Mouse (Mus musculus) hindbrain, embryonic 10.5 days (tissue): ENCODE measurements around the gene Snrnp48. TPM values are rescaled to one million over a fixed set of nuclear protein-coding genes. Genes with fewer than 3 reads are reported as not detected.

Source experiments
- polyA plus RNA-seq: library from polyadenylated mRNA; unstranded; fragments of >200 nt; fragmentation: Nextera tagmentation; extraction: Ambion mirVana; gene quantifications from 2 replicates; pipeline ENCODE4 v1.2.1, GENCODE M21; 2016

Gene Snrnp48
- polyA plus RNA-seq, 1 experiment from 2014 or later, result 25.2 TPM

Other genes starting within 250 kb of the Snrnp48 start
- gene Ssr1, start 210.7 kb upstream of the Snrnp48 start, polyA plus RNA-seq, result 83.6 and 103 TPM in 2 replicates
- 46.7 and 50.7 TPM in 2 replicates for gene Riok1, start 167.9 kb upstream of the Snrnp48 start, polyA plus RNA-seq
- 0.71 and 0.75 TPM in 2 replicates for gene Cage1, start 167.9 kb upstream of the Snrnp48 start, polyA plus RNA-seq
- 0.98 and 1.3 TPM in 2 replicates for gene Dsp, start 53.6 kb upstream of the Snrnp48 start, polyA plus RNA-seq
- gene Bmp6, start 140.2 kb downstream of the Snrnp48 start, polyA plus RNA-seq, result 2.2 and 2.9 TPM in 2 replicates